Mouse (Mus musculus): ENCODE results near the gene Mycbp. TPM values are rescaled to one million over a fixed set of nuclear protein-coding genes. Genes with fewer than 3 reads are reported as not detected.

Gene Mycbp
- 10 to 100 TPM; 16.4 to 18.3 TPM for total RNA-seq (2021)
- long read RNA-seq, experiment 1, transcript Mycbp-201 (5 exons, 1,685 nt) = major isoform, 20 of 28 reads
- long read RNA-seq, experiment 1, partial matches to known transcripts = 2 of 28 reads
- long read RNA-seq, experiment 1, other reads (novel, unspliced or antisense) = 1 of 28 reads
- long read RNA-seq, experiment 2, transcript Mycbp-201 (5 exons, 1,685 nt) = major isoform, 15 of 20 reads
- long read RNA-seq, experiment 2, partial matches to known transcripts = 0 of 20 reads
- long read RNA-seq, experiment 2, other reads (novel, unspliced or antisense) = 1 of 20 reads

DNA sequence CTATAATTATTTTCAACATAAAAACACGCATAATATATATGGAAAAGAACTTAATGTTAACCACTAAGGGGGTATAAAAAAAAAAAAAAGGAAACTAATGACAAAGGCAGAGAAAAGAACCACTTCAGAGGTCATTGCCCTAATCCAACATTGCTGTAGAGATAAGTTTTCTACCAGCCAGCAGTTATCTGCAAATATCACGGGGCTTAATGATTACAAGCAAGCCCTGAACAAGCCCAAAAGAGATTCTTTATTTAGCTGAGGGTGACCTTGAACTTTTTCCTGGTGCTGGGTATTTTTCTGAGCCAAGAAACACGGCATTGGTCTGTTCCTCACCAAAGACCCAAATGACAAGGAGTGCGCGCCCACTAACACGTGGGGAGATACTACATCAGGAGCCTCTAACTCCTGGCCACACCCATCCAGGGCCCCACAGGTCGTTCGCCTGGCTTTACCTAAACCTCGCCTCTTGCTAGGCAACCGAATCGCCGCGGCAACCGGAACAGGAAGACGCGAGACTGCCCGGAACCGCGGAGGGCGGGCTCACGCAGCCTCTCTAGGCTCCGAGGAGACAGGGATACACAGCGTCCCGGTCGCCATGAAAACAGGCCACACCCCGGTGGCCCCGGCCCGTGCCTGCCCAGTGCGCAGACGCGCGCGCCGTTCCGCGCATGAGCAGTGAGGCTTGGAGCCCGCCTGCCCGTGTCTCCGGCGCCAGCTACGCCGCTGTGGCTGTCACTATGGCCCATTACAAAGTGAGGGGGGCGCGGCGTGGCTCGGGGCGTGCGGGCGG, at the start of gene Mycbp:
TSS of gene Mycbp (plus strand) at position 500 of the 793 bp plus-strand sequence.
- peak; percentile 99 for DNase-seq

DNA sequence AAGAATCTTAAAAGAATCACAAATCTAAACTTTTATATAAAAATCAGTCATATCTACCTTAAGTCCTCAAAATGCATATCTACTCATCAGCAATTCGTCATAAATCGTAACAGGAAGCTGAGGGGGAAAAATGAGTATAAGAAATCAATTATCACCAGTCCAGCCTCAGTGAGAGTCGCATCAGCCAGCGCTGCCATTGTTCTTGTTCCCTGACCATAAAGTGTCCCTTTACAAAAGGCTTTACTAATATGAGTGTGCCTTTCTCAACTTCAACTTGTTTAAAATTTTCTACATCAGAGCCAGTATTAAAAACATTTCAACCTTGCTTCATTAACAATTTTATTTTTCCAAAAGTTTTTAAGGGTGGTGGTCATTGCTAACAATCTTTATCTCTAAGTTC, 47.7 kb upstream of the Mycbp start:
- no peak for DNase-seq

DNA sequence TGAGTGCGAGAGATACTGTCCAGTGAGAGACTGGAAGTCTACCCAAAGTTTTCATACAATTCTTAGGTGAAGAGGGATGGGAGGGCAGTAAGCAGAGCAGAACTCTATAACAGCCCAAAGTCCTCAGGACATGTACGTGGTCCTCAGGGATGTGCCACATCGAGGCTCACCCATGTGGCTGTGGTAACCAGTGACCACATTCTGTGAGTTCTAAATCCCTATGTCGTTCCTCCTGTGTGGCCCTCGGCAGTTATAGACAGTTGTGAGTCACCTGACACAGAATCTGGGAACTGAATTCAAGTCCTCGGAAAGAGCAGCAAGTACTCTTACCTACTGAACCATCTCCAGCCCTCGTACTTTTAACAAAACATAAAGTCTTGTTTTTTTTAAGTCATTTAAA, 46.5 kb upstream of the Mycbp start:
- DNase-seq = no peak

DNA sequence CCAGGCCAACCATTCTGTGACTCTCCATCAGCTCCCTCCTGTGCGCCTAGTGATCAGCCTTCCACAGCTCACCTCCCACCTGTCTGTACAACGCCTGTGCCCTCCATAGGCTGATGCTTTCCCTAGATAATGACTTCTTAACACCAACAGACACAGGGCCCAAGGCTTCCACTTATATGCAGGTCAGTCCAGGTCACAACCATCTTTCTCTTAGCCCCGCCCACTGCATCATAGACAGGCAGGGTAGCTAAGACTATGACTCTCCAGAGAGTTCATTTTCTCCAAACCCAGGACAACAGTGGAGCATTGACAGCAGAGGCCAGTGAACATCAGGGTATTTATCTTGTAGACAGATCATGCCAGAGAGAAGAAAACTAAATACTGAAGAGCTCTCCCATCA, 45.3 kb upstream of the Mycbp start, which contains the start of gene 4933427I04Rik:
TSS of gene 4933427I04Rik (plus strand) at position 301 of the 400 bp plus-strand sequence.
- no peak for DNase-seq

DNA sequence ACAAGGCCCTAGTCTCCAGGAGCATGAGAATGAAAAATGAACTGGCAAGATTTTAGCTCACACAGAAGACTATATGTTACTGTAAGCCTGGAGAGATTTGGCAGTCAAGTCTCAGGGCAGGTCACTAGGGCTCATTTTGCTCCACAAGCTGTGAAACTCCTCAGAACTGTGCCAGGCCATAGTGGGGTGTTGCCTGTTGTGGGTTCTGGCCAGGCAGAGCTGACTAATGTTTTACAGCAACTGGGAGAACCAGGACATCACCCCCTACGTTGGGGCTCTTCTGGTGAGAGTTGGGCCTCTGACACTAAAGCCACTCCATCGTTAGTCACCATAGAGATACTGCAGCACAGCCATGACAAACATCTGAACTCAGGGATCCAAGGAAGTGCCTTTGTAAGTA, 44.8 kb upstream of the Mycbp start:
- no peak for DNase-seq

DNA sequence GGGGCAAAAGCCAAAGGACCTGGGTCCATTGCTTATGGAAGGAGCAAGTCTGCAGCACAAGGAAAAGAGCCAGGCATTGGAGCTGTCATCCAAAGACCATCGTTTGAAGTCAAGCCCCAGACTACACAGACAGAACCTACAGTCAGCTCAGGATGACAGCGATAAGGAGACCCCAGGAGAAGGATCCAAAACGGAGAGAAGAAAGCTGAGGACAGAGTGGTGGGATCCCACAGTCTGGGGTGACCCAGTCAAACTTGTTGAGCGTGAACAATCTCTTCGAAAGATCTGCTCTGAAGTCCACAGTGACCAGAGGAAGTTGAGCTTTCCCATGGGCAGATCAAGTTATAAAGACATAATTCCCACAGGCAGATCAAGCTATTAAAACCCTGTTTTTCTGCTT, 44.0 kb upstream of the Mycbp start:
- no peak for DNase-seq

DNA sequence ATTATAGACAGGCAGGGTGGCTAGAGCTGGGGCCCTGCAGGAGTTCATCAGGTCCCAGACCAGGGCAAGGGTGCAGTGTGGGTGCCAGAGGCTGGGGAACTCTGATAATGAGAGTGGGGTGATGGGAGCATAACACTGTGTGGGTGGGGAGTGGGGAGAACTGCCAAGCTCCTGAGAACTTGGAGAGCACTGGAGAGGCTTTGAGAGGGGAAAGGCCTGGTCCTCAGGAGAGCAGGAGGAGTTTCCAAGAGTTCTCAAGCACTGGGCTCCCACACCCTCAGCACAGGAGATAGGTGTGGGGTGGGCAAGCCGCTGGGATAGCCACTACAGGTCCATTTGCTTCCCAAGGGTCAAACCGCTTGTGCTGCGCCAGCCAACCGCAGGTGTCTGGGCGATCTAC, 10.9 kb upstream of the Mycbp start:
- DNase-seq = no peak

DNA sequence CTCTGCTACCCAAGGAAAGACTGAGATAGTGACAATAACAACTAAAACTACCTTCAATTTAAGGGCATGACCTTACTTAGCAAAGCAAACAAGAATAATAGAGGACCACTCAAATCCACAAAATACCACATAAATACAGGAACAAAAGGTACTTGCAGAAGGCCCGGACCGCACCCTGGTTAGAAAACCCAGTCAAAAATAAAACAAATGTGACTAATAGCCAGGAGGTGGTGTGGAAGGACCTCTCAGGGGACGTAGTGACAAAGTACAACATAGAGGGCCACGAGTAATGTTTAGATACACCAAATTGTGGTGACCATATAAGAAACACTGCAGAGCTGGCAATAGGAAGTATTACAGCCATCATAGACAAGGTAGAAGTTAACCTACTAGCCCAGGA, 10.3 kb upstream of the Mycbp start:
- no peak for DNase-seq

DNA sequence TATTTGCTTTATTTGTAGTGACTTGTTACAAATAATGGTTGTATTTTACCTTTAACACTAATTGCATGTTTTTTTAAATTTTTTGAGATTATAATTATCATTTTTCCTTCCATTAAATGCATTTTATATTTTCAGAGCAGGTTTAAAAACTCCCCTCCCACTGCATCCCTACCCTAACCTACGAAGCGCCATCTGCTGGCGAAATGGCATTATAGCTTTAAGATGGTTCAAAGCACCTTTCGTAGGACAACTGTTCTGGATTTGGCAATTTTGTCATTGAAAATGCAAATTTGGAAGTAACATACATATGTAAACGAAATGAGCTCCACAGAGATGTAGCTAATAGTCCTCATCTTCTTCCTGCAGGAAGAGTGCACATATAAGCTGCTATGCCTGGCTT, 5.9 kb upstream of the Mycbp start:
- DNase-seq = no peak

DNA sequence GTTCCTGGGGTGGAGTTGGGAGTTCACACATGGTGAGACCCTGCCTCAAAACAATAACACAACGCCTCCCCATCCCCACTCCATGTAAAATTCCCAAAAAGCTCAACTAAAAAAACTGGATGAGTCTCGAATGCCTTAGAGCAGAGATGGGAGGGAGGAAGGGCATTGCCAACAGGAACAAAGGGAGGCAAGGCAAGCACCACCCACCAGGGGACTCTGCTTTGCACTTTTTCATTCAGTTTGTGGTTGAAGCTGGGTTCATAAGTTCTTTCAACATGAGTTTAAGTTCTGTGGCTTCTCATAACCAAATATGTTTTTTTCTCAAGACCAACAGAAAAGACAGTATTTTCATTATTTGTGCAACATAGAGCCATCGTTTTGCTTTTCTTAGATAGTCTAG, 1.2 kb upstream of the Mycbp start:
- no peak for DNase-seq

DNA sequence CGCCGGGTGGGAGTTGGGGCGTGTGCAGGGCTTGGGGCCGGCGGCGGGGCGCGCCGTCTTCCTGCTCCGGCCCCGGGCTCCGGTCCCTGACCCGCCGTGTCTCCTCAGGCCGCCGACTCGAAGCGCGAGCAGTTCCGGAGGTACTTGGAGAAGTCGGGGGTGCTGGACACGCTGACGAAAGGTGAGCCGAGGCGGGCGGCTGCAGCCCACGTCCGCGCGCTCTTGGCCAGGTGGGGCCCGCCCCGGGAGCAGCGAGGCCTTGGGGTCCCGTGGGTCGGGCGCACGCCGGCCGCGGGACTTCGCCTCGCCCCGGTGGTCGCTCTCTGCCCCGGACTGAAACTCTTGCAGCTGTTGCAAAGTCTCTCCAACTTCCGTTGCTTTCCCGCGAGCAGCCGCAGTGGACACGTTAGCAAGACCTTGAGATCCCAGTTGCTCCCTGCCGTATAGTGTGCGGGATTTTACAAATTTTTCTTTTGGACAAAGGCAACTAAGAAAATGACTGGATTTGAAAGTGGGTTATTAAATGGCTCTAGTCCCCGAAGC, 565 bp downstream of the Mycbp start:
- DNase-seq = no peak

DNA sequence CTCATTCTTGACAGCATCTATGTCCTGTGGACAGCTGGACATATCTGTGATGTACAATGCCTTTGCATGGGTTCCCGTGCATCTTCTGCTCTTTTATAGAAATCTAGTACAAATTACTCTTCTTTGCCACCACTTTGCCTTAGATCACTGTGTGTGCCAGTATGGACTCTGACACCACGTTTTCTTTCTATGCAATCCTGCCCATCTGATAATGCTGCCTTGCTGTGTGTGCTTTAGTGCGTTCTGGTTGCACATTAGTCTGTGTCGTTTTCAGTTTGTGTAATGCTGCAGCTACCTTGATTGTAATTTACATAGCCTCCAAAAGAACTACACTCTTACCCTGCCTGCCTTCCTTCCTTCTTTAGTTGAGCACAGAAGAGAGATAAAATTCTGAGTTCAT, 6.9 kb downstream of the Mycbp start:
- DNase-seq = no peak

DNA sequence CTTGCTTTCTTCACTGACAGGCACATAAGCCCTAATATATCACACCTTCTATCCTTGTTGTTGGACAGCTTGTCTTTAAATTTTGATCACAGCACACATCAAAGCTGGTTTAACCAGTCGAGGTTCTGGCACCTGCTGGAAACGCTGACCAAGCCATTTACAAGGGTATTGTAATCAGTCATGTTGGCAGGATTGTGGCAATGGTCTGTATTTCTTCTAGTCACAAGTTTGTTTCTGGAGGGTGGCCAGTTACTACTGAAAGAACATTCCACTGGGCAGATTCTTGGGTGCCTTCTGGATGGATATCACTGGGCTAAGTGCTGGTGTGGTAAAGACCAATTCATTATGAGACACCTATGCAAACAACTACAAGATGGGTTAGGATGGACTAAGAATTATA, 7.8 kb downstream of the Mycbp start:
- no peak for DNase-seq

DNA sequence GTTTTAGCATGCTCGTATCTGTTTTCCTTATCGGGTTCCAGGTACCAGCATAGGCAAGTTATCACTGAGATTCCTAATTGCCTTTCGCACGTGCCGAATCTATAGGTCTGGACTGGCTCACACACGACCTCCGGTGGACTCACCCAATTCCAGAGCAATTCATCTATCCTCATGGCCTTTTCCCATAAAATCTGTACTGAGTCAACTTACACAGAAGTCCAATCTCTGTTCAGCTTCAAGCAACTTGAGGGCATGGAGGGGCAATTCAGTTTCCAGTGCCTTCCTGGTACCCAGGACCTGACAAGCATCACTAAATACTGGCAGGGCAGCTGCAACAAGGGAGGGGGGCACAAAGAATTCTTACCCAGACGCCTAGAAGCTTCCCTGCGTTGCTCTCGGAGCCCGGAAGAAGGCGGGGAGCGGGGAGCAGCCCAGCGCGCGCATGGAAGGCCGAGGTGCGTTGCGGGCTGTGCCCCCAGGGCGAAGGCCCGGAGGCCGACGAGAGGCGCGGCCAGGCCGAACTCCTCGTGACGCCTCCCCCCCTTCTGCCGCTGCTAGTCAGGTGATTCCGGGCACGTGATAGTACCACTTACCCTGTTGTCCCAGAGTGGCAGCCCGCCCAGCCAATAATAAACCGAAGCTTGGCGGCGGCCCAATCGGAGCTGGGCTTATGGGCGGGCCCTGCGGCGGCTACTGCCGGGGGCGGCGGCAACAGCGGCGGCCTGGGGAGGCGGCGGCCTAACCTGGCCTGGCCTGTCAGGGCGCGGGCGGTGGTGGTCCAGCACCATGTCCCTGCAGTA, 12.3 kb downstream of the Mycbp start, which contains the start of gene Rragc:
TSS of gene Rragc (plus strand) at position 699 of the 800 bp plus-strand sequence.
- DNase-seq = peak; percentile 100

DNA sequence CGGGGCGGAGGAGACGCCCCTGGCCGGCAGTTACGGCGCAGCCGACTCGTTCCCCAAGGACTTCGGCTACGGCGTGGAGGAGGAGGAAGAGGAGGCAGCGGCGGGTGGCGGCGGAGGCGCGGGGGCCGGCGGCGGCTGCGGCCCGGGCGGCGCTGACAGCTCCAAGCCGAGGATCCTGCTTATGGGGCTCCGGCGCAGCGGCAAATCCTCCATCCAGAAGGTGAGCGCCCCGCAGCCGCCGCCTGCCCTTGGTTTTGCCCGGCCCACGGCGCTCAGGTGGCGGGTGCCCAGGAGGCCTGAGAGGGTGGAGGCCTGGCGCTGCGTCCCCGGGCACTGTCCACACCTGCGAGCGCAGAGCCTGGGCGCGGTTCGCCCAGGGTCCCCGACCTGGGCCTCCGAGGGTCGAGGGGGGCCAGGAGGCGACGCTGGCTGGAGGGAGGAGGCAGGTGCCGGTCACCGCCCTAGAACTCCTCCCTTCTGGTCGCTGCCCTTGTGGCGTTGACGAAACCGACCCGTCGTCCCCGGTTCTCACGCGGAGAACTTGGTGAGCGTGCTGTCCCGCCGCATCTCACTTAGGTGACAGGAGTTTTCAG, 13.0 kb downstream of the Mycbp start, which contains the start of gene 4930535I16Rik:
TSS of gene 4930535I16Rik (minus strand) at position 475 of the 593 bp plus-strand sequence.
- DNase-seq = no peak

DNA sequence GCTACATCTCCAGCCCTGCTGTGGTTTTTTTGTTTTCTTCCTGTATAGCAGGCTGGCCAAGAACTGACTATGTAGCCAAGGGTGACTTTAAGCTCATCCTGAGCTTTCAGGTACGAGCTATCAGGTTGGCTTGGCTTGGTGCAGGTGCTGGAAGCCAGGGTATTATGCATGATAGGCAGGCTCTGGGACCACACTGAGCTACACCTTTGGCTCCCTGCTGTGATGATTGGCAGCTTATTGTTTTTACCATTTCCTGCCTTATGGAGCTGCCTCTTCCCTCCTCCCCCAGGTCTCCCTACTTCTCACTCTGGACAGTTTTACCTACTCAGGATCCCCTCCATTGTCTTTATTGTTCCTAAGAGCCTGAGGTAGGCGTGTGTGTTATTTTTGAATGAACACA, 14.2 kb downstream of the Mycbp start:
- no peak for DNase-seq

DNA sequence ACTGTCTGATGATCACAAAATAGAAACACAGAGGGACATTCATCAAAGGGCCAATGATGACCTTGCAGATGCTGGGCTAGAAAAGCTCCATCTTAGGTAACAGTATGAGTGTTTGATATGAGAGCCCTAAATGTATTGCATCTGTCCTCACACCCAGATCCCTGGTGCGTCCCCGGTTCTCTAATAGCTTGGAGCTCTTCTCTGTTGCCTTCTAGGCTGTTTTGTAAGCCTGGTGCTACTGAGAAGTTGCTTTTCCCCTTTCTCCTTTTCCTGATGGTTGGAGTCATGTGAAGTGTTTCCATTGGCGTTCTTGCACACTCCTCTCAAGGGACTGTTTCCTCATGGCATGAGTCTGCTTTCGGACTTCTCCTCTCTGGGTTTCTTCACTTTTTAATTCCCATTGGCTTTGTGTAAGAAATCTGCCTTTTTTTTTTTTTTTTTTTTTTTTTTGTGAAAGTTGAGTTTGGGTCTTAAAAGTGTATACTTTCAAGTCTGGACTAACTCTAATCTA, 16.5 kb downstream of the Mycbp start:
- DNase-seq = no peak

DNA sequence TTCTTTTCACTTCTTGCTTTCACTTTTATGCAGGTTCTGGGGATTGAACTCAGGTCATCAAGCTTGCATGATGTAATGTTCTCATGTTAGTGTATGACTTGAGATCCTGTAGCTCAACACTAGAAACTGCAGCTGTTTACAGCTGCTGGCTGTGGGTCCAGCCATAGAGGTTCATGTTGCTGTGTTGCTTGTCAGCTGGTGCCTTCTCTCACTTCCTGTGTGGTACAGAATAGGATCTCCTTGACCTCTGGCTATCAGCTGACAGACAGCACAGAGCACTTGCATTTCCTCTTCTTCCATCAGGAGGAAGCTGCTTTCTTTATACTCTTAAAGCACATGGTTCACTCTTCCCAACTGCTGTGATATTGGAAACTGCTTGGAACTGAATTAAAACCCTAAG, 23.3 kb downstream of the Mycbp start:
- DNase-seq = no peak

DNA sequence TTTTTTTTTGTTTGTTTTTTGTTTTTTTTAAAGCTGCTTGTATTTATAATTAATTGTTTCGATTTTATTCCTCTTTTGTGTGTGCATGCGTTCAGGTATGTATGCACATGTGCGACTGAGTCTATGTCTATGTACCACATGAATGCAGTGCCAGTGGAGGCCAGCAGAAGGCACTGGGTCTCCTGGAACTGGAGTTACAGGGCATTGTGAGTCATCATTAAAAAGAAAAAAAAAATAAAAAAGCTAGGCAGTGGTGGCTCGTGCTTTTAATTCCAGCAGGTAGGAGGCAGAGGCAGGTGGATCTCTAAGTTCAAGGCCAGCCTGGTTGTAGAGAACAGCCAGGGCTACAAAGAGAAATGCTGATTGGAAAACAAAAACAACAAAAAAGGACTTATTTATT, 25.4 kb downstream of the Mycbp start:
- DNase-seq = no peak

DNA sequence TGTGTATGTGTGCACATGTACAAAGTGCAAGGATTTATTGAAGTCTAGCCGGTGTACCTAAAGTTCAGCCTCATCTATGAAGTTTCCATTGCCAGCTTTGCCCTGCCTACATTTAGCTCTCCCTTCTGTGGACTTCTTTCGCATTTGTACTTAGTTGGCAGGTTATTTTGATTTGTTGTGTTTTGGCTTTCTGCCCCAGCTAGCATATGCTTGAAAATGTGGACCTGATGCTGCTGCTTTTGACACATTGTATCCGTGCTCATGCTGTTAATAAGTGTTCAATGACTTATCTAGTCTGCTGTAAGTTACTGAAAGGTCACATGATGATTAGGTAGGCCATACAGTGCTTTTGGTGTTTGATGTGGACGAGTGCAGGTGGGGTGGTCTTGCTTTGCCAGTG, 29.7 kb downstream of the Mycbp start:
- no peak for DNase-seq

DNA sequence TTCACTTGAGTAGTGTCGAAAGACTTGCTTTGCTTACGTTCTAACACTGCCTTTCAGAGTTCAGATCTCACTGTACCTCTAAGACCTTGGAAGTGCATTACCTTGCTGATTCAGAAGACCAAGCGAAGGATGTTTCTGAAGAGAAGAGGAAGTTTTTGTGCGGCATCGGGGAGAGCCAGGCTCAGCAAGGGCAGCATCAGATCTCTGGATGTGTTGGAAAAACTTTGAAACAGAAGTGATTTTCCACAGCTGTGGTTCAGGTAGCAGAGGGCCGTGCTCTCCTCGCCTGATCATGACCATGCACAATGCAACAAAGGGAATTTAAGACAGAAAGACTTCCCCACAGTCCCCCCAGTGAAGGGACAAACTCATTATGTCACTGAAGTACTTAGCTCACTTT, 31.4 kb downstream of the Mycbp start:
- no peak for DNase-seq

DNA sequence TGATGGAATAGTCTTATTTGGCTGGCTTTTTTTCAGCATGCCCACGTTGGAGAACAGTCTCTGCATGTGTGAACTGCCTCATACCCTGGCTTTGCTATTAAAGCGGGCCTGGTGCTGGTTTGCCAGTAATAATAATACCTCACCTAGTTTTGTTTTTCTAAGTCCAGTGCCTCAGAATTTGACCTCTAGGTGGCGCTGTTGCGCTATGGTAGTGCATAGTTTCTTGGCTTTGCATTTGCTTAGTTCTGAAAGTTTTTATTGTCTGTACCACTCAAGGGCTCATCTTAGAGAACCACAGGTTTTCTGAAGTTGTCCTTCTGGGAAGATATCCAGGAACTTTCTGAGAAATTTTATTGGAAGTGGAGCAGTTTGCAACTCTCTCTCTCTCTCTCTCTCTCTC, 35.2 kb downstream of the Mycbp start:
- no peak for DNase-seq

Data from gastrocnemius, postnatal 25 days (tissue).